Mouse (Mus musculus) C3H10T1/2 (cell line): Measurements from ENCODE around the gene Msantd1. TPM values are rescaled to one million over a fixed set of nuclear protein-coding genes. Genes with fewer than 3 reads are reported as not detected.

Experiments
- polyA plus RNA-seq, 2 experiments: library from polyadenylated mRNA; unstranded; fragments of >200 nt; fragmentation: generic; extraction: Trizol; gene quantifications; one replicate each; pipeline ENCODE4 v1.2.1; 2012; ENCODE audit warnings: missing spikeins in 2 of 2

Msantd1 gene
- polyA plus RNA-seq, result under 1 TPM in 1 of 2 experiments, not detected in 1; 0.27 TPM

GRCm38 (mm10) chr5:34907910-34908725, at the start of gene Msantd1:
TSS of gene Msantd1 (plus strand) at chr5:34908012.

GRCm38 (mm10) chr5:34948861-34949760, 41.3 kb downstream of the Msantd1 start, which contains the start of gene Rgs12:
TSS of gene Rgs12 (plus strand) at chr5:34949445.

Other genes starting within 250 kb of the Msantd1 start
- 10 to 100 TPM in 1 of 2 experiments, 1 to 10 TPM in 1; 4.1 to 17.3 TPM for gene Nop14, start 247.9 kb upstream of the Msantd1 start, polyA plus RNA-seq
- gene Grk4, start 247.6 kb upstream of the Msantd1 start, polyA plus RNA-seq, result under 1 TPM; 0.39 to 0.98 TPM
- gene Htt, start 146.3 kb upstream of the Msantd1 start, polyA plus RNA-seq, result 1 to 10 TPM; 1.1 to 7.0 TPM
- 10 to 100 TPM in 1 of 2 experiments, 1 to 10 TPM in 1; 9.2 to 36.9 TPM for gene Rgs12, start 41.4 kb downstream of the Msantd1 start, polyA plus RNA-seq
- under 1 TPM in 1 of 2 experiments, not detected in 1; 0.46 TPM for gene Hgfac, start 133.5 kb downstream of the Msantd1 start, polyA plus RNA-seq
- under 1 TPM in 1 of 2 experiments, not detected in 1; 0.02 TPM for gene Dok7, start 148.8 kb downstream of the Msantd1 start, polyA plus RNA-seq
- 100 to 1,000 TPM in 1 of 2 experiments, 10 to 100 TPM in 1; 35.1 to 125 TPM for gene Lrpap1, start 197.8 kb downstream of the Msantd1 start, polyA plus RNA-seq